Mouse (Mus musculus) lung, postnatal 25 days (tissue): Measurements from ENCODE around the gene Stk36.

Experiments used
- DNase-seq: peaks from one replicate; pipeline ENCODE4 v3.0.0; 2022; ENCODE audit warnings: low spot score

Gene Stk36

GRCm38 (mm10) chr1:74668371-74668770, 67.1 kb downstream of the Stk36 start:
- no peak for DNase-seq

GRCm38 (mm10) chr1:74672731-74673130, 71.5 kb downstream of the Stk36 start:
- DNase-seq, result no peak

GRCm38 (mm10) chr1:74676863-74677262, 75.6 kb downstream of the Stk36 start:
- no peak for DNase-seq

- DNase-seq, result no peak
These were observed 76.6 kb downstream of the Stk36 start for GRCm38 (mm10) chr1:74677843-74678242.
